Mouse (Mus musculus) CH12.LX (cell line): ENCODE measurements around the gene St6gal1. TPM values are rescaled to one million over a fixed set of nuclear protein-coding genes. Genes with fewer than 3 reads are reported as not detected.

Experiments used
- DNase-seq: peaks from one replicate; pipeline ENCODE4 v3.0.0-alpha.2; 2013; ENCODE audit errors: extremely low read depth
- H3K27ac ChIP-seq: 2 replicates; pipeline ENCODE4 v1.5.1; 2012; ENCODE audit warnings: low read depth, mild to moderate bottlenecking, control low read depth, moderate library complexity; ENCODE audit not compliant: insufficient read depth
- H3K27me3 ChIP-seq: replicated peaks from 2 replicates; pipeline ENCODE3; 2012; ENCODE audit warnings: inconsistent platforms
- H3K36me3 ChIP-seq, 2 experiments: replicated peaks in 1 of 2; 2 replicates each; pipeline versions ENCODE3 to v1.6.1; 2012; ENCODE audit warnings: inconsistent platforms in 1 of 2, low read length in 1 of 2, mild to moderate bottlenecking in 1 of 2, mixed read lengths in 1 of 2, moderate library complexity in 1 of 2; ENCODE audit not compliant: control insufficient read depth in 1 of 2, insufficient read depth in 1 of 2
- H3K4me1 ChIP-seq, 2 experiments: 2 replicates each; pipeline ENCODE4 v1.6.1; 2012; ENCODE audit warnings: inconsistent platforms in 1 of 2, moderate library complexity in 1 of 2; ENCODE audit not compliant: insufficient read depth in 2 of 2, control insufficient read depth in 1 of 2
- H3K4me2 ChIP-seq: 2 replicates; pipeline ENCODE4 v1.6.1; 2012; ENCODE audit warnings: low read depth, mild to moderate bottlenecking, control low read depth; ENCODE audit not compliant: poor library complexity, insufficient read depth, severe bottlenecking
- H3K4me3 ChIP-seq, 3 experiments: fragments of 150-350 bp in 1 of 3; sonication (generic) in 1 of 3; replicated peaks in 1 of 3; 2 replicates each; pipeline versions ENCODE3 to v1.5.1; 2011 to 2012; ENCODE audit warnings: low read depth in 2 of 3, low read length in 2 of 3, mild to moderate bottlenecking in 2 of 3, moderate library complexity in 2 of 3, control low read depth in 1 of 3, improper control_type of control experiment in 1 of 3, inconsistent platforms in 1 of 3, mixed read lengths in 1 of 3; ENCODE audit not compliant: poor library complexity in 1 of 3
- H3K79me2 ChIP-seq: replicated peaks from 2 replicates; pipeline ENCODE4 v1.6.1; 2012; ENCODE audit warnings: mild to moderate bottlenecking, moderate library complexity; ENCODE audit not compliant: control insufficient read depth, poor library complexity, insufficient read depth, severe bottlenecking; ENCODE audit errors: extremely low read depth
- H3K9ac ChIP-seq: 2 replicates; pipeline ENCODE4 v1.6.1; 2012; ENCODE audit warnings: low read depth, mild to moderate bottlenecking, control low read depth, moderate library complexity; ENCODE audit not compliant: insufficient read depth
- H3K9me3 ChIP-seq: replicated peaks from 2 replicates; pipeline ENCODE3; 2012; ENCODE audit warnings: low read length, inconsistent platforms, mixed read lengths
- BHLHE40 ChIP-seq: IDR thresholded peaks from 2 replicates; pipeline ENCODE4 v1.6.1; 2011; ENCODE audit warnings: mild to moderate bottlenecking, low read depth, low read length, improper control_type of control experiment
- CHD2 ChIP-seq: IDR thresholded peaks from 2 replicates; pipeline ENCODE4 v1.6.1; 2011; ENCODE audit warnings: low read length, improper control_type of control experiment
- ELF1 ChIP-seq: IDR thresholded peaks from 2 replicates; pipeline ENCODE4 v1.6.1; 2014; ENCODE audit warnings: low read depth, mild to moderate bottlenecking, inconsistent platforms, low read length, improper control_type of control experiment
- EP300 ChIP-seq: IDR thresholded peaks from 2 replicates; pipeline ENCODE4 v1.6.1; 2011; ENCODE audit warnings: low read length, improper control_type of control experiment
- ETS1 ChIP-seq: conservative IDR thresholded peaks from 2 replicates; pipeline ENCODE4 v1.6.1; 2012; ENCODE audit warnings: low read depth, mild to moderate bottlenecking, inconsistent platforms, low read length, improper control_type of control experiment, moderate library complexity
- GABPA ChIP-seq: IDR thresholded peaks from 2 replicates; pipeline ENCODE4 v1.6.1; 2012; ENCODE audit warnings: low read depth, low read length, improper control_type of control experiment, inconsistent platforms; ENCODE audit not compliant: insufficient replicate concordance
- IRF4 ChIP-seq: IDR thresholded peaks from 2 replicates; pipeline ENCODE4 v1.6.1; 2014; ENCODE audit warnings: low read depth, mild to moderate bottlenecking, inconsistent platforms, low read length, improper control_type of control experiment
- JUN ChIP-seq: IDR thresholded peaks from 2 replicates; pipeline ENCODE4 v1.6.1; 2011; ENCODE audit warnings: low read depth, mild to moderate bottlenecking, low read length, improper control_type of control experiment, moderate library complexity; ENCODE audit not compliant: insufficient read depth
- JUND ChIP-seq: conservative IDR thresholded peaks from 2 replicates; pipeline ENCODE4 v1.6.1; 2011; ENCODE audit warnings: low read depth, low read length, improper control_type of control experiment
- KAT2A ChIP-seq: IDR thresholded peaks from 2 replicates; pipeline ENCODE4 v1.6.1; 2012; ENCODE audit warnings: low read length, improper control_type of control experiment, inconsistent platforms; ENCODE audit not compliant: insufficient replicate concordance
- MAFK ChIP-seq: IDR thresholded peaks from 2 replicates; pipeline ENCODE4 v1.6.1; 2011; ENCODE audit warnings: low read length, improper control_type of control experiment; ENCODE audit not compliant: insufficient replicate concordance
- MAX ChIP-seq: IDR thresholded peaks from 2 replicates; pipeline ENCODE4 v1.6.1; 2011; ENCODE audit warnings: low read length, improper control_type of control experiment
- MXI1 ChIP-seq: IDR thresholded peaks from 2 replicates; pipeline ENCODE4 v1.6.1; 2011; ENCODE audit warnings: mild to moderate bottlenecking, low read depth, low read length, improper control_type of control experiment
- PAX5 ChIP-seq: IDR thresholded peaks from 2 replicates; pipeline ENCODE4 v1.6.1; 2012; ENCODE audit warnings: low read length, inconsistent platforms, mixed read lengths
- POLR2A ChIP-seq: IDR thresholded peaks from 2 replicates; pipeline ENCODE4 v1.6.1; 2011; ENCODE audit warnings: low read depth, mild to moderate bottlenecking, improper control_type of control experiment, low read length
- RAD21 ChIP-seq: IDR thresholded peaks from 2 replicates; pipeline ENCODE4 v1.6.1; 2011; ENCODE audit warnings: low read depth, mild to moderate bottlenecking, low read length, improper control_type of control experiment, moderate library complexity
- USF1 ChIP-seq: IDR thresholded peaks from 2 replicates; pipeline ENCODE4 v1.6.1; 2014; ENCODE audit warnings: low read depth, mild to moderate bottlenecking, inconsistent platforms, low read length, improper control_type of control experiment
- USF2 ChIP-seq: conservative IDR thresholded peaks from 2 replicates; pipeline ENCODE4 v1.6.1; 2011; ENCODE audit warnings: low read depth, low read length, improper control_type of control experiment
- ZC3H11A ChIP-seq: IDR thresholded peaks from 2 replicates; pipeline ENCODE4 v1.6.1; 2012; ENCODE audit warnings: low read depth, mild to moderate bottlenecking, inconsistent platforms, low read length, improper control_type of control experiment
- dilution Hi-C: fragments of 300-500 bp; cut with MboI; formaldehyde crosslinking; loops from 2 replicates; pipeline ENCODE4 v1.14.3; 2020; ENCODE audit warnings: low sequenced_read_pairs; ENCODE audit not compliant: extremely low pct_unique_long_range_greater_than_20kb, extremely low pct_ligation_motif_present
- in situ Hi-C: fragments of 300-500 bp; cut with MboI; formaldehyde crosslinking; loops from 3 replicates; pipeline ENCODE4 v1.14.3; 2019; ENCODE audit warnings: low sequenced_read_pairs, low pct_ligation_motif_present, low pct_unique_long_range_greater_than_20kb, mixed read lengths
- polyA plus RNA-seq: library from polyadenylated mRNA; unstranded; fragments of >175 nt; gene quantifications from 2 replicates; pipeline ENCODE4 v1.2.1, GENCODE M21; 2012; ENCODE audit warnings: low read depth; ENCODE audit not compliant: insufficient read length
- total RNA-seq, 2 experiments: library from RNA; depleted of rRNA; stranded (reverse); fragments of 300-350 nt in 1 of 2; fragments of >200 nt in 1 of 2; gene quantifications; 2 replicates each; pipeline ENCODE4 v1.2.3; 2012 to 2014

Gene St6gal1
- total and polyA plus RNA-seq, 3 experiments = 64.5 to 168 (median 67.8) TPM

DNA sequence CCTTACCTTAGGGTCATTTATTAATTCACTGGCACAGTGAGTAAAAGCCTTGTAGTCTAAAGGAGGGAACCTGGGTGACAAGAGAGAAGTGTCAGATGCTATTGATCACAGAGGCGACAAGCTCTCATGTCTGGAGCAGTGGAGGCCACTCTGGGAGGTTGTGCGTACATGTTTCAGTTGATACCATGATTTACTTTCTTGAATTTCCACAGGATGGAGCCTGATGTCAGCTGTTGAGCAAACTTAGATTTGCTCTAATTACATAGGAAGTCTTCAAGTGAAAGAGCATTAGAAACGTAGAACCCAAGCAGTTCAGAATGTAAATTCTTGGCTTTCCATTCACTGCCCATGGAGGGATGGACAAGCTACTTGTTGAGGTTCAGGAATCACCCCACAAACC lies 5.4 kb downstream of the St6gal1 start:
- dilution Hi-C loops (no loop called here), in situ Hi-C loops (loop anchor here (5.0 kb wide), 2 partner anchors 42 to 78 kb away; no protein-coding TSS in a partner anchor)
- no peak for DNase-seq
- Histone ChIP-seq H3K36me3 (peaks cover 0 to 17% of the 10 kb centered on the region in 2 experiments), H3K27me3 (no peaks in the 10 kb centered on the region), H3K4me2 (no peak overlapping the region), H3K9me3 (no peaks in the 10 kb centered on the region), H3K9ac (no peak overlapping the region), H3K4me3 (no peak overlapping the region), H3K79me2 (no peaks in the 10 kb centered on the region), H3K4me1 (peaks cover 20 to 80% of the 10 kb centered on the region in 2 experiments), H3K27ac (no peak overlapping the region)
- TF ChIP-seq GABPA = no peak
- TF ChIP-seq BHLHE40 = no peak
- TF ChIP-seq RAD21 = peak; percentile 31
- TF ChIP-seq POLR2A = no peak

GRCm38 (mm10) chr16:23231168-23231567 lies 6.6 kb downstream of the St6gal1 start:
- Histone ChIP-seq H3K4me1 (peaks cover 25 to 88% of the 10 kb centered on the region in 2 experiments), H3K4me3 (no peak overlapping the region), H3K9ac (no peak overlapping the region), H3K27ac (no peak overlapping the region), H3K27me3 (no peaks in the 10 kb centered on the region), H3K36me3 (peaks cover 0 to 22% of the 10 kb centered on the region in 2 experiments), H3K79me2 (no peaks in the 10 kb centered on the region), H3K4me2 (no peak overlapping the region), H3K9me3 (no peaks in the 10 kb centered on the region)
- dilution Hi-C loops = no loop called here
- in situ Hi-C loops = no loop called here
- no peak for DNase-seq
- no peak for TF ChIP-seq USF1
- no peak for TF ChIP-seq KAT2A
- no peak for TF ChIP-seq USF2
- TF ChIP-seq JUND = no peak
- TF ChIP-seq ZC3H11A = no peak
- TF ChIP-seq MAFK = no peak
- TF ChIP-seq MAX = no peak
- TF ChIP-seq ELF1 = no peak
- TF ChIP-seq BHLHE40 = no peak
- TF ChIP-seq IRF4 = no peak
- TF ChIP-seq PAX5 = no peak

- in situ Hi-C loops = no loop called here
- Histone ChIP-seq H3K9ac (no peak overlapping the region), H3K4me1 (peaks cover 25 to 83% of the 10 kb centered on the region in 2 experiments), H3K4me2 (peak overlapping the region; percentile 1; the same call in 1 of the 2 replicates), H3K4me3 (no peak overlapping the region), H3K36me3 (peaks cover 0 to 30% of the 10 kb centered on the region in 2 experiments), H3K79me2 (no peaks in the 10 kb centered on the region), H3K9me3 (no peaks in the 10 kb centered on the region), H3K27ac (no peak overlapping the region), H3K27me3 (no peaks in the 10 kb centered on the region)
- dilution Hi-C loops = no loop called here
- no peak for TF ChIP-seq CHD2
- no peak for TF ChIP-seq ETS1
- TF ChIP-seq GABPA = no peak
- 0 out of 2 replicates have a peak, but pooled peaks have one; percentile 37 for TF ChIP-seq MXI1
- no peak for TF ChIP-seq USF1
- TF ChIP-seq MAX = no peak
- TF ChIP-seq EP300 = peak; percentile 76
- no peak for TF ChIP-seq JUN
- no peak for DNase-seq
Measured at GRCm38 (mm10) chr16:23232691-23233090, 8.2 kb downstream of the St6gal1 start.
